Mouse (Mus musculus) G1E (cell line): Measurements from ENCODE around the gene Ldb3.

Experiments used
- CTCF ChIP-seq: IDR thresholded peaks from 2 replicates; pipeline ENCODE4 v1.5.1; 2012; ENCODE audit warnings: low read depth, low read length, inconsistent platforms, mixed read lengths
- TAL1 ChIP-seq: conservative IDR thresholded peaks from 2 replicates; pipeline ENCODE4 v1.6.1; 2012; ENCODE audit warnings: low read depth, low read length, inconsistent platforms, mixed read lengths

- no peak for TF ChIP-seq CTCF
- no peak for TF ChIP-seq TAL1
Measured at GRCm38 (mm10) chr14:34512602-34513001, 75.9 kb downstream of the Ldb3 start.
